Mouse (Mus musculus) spleen, adult 2 months (tissue): ENCODE data around the gene Cdk9. TPM values are rescaled to one million over a fixed set of nuclear protein-coding genes. Genes with fewer than 3 reads are reported as not detected.
A peak's percentile ranks its signal among the peaks of the same experiment; 100 is the strongest.

ENCODE experiments used
- DNase-seq, 2 experiments: peaks; one replicate each; pipeline versions ENCODE4 v3.0.0 to v3.0.0-alpha.2; 2012 to 2021; ENCODE audit warnings: low spot score in 2 of 2, low read depth in 1 of 2
- H3K27ac ChIP-seq: fragments of 200-500 bp; 2 replicates; pipeline ENCODE4 v1.5.1; 2012; ENCODE audit warnings: low read length, inconsistent platforms; ENCODE audit not compliant: insufficient read depth
- H3K27me3 ChIP-seq: fragments of 200-500 bp; 2 replicates; pipeline ENCODE4 v1.6.1; 2012; ENCODE audit warnings: mild to moderate bottlenecking, moderate library complexity, low read length, inconsistent platforms; ENCODE audit not compliant: control insufficient read depth, insufficient read depth
- H3K36me3 ChIP-seq: fragments of 200-500 bp; 2 replicates; pipeline ENCODE4 v1.6.1; 2012; ENCODE audit warnings: mild to moderate bottlenecking, low read length, inconsistent platforms; ENCODE audit not compliant: control insufficient read depth, insufficient read depth
- H3K4me1 ChIP-seq: fragments of 200-500 bp; 2 replicates; pipeline ENCODE4 v1.6.1; 2011; ENCODE audit warnings: inconsistent platforms; ENCODE audit not compliant: control insufficient read depth, insufficient read depth, insufficient read length
- H3K4me3 ChIP-seq: fragments of 200-500 bp; 2 replicates; pipeline ENCODE4 v1.5.1; 2011; ENCODE audit warnings: mild to moderate bottlenecking, inconsistent platforms; ENCODE audit not compliant: insufficient read depth, insufficient read length; ENCODE audit errors: extremely low read depth
- CTCF ChIP-seq: fragments of 200-500 bp; IDR thresholded peaks from 2 replicates; pipeline ENCODE4 v1.5.1; 2011; ENCODE audit warnings: mild to moderate bottlenecking, inconsistent platforms; ENCODE audit not compliant: insufficient read depth, insufficient read length, insufficient replicate concordance; ENCODE audit errors: extremely low read depth
- POLR2A ChIP-seq: fragments of 200-500 bp; IDR thresholded peaks from 2 replicates; pipeline ENCODE4 v1.6.1; 2011; ENCODE audit warnings: low read depth, low read length, inconsistent platforms
- WGBS: fragments of 180-500 bp; shearing (Covaris S2); methylation state at CpG from one replicate; pipeline ENCODE4 v1.1.7; 2018; 5-methylcytosine and 5-hydroxymethylcytosine counted together
- polyA plus RNA-seq: library from polyadenylated mRNA; depleted of rRNA; stranded (reverse); fragments of >200 nt; gene quantifications from 2 replicates; pipeline ENCODE4 v1.2.3, GENCODE M21; 2012

Cdk9 gene
- polyA plus RNA-seq, 1 experiment = 125 TPM

DNA sequence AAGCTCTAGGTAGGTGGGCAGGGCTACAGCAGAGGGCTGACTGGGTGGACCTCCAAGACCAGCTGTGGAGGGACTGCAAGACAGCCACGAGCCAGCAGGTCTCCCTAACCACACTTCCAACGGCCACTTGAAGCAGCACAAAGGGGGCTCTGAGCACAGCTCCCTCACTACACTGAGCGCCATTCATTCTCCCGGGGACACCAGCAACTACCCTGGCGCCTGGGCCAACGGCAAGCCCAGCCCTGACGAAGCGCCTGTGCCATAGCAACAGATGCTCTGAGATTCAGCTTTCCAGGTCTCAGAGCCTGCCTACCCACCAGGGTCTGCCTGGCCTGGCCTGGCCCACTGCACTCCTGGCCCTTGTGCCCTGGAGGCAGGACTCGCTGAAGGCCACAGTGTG, 5.9 kb upstream of the Cdk9 start:
- Histone ChIP-seq H3K36me3 (no peaks in the 10 kb centered on the region), H3K4me1 (peaks cover 41% of the 10 kb centered on the region; the same call in 1 of the 2 replicates), H3K4me3 (no peak overlapping the region), H3K27me3 (no peaks in the 10 kb centered on the region), H3K27ac (no peak overlapping the region)
- no peak for TF ChIP-seq POLR2A
- no peak for TF ChIP-seq CTCF
- WGBS = 57% methylated on average over 9 of the region's 9 CpGs
- no peak for DNase-seq

DNA sequence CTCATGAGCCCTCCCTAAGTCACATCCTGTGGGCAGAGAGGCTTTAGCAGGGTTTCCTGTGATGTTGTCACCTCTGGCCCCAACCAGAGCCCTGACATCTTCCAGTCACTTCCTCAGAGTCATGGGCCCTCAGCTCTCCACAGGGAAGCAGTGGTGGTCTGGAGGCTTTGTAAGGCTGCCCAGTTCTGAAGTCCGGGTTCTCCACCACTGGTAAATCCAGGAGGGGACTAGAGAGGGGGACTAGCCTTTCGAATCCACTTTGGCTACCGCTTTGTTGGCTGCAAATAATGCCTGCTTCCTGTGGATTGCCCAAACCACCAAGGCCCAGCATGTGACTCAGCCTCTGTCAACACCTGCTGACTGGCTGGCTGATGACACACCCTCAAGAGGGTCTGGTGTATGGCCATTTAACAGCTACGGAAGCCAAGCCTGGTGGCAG, 2.1 kb upstream of the Cdk9 start:
- DNase-seq = peak; percentile 58 to 82
- TF ChIP-seq POLR2A = no peak
- no peak for TF ChIP-seq CTCF
- H3K4me3 ChIP-seq = no peak overlapping the region
- peaks cover 44% of the 10 kb centered on the region; the same call in 1 of the 2 replicates for H3K4me1 ChIP-seq
- WGBS = 10% methylated on average over 4 of the region's 4 CpGs
- H3K27ac ChIP-seq = peak overlapping the region; percentile 97
- H3K27me3 ChIP-seq = no peaks in the 10 kb centered on the region
- H3K36me3 ChIP-seq = peaks cover 2% of the 10 kb centered on the region

DNA sequence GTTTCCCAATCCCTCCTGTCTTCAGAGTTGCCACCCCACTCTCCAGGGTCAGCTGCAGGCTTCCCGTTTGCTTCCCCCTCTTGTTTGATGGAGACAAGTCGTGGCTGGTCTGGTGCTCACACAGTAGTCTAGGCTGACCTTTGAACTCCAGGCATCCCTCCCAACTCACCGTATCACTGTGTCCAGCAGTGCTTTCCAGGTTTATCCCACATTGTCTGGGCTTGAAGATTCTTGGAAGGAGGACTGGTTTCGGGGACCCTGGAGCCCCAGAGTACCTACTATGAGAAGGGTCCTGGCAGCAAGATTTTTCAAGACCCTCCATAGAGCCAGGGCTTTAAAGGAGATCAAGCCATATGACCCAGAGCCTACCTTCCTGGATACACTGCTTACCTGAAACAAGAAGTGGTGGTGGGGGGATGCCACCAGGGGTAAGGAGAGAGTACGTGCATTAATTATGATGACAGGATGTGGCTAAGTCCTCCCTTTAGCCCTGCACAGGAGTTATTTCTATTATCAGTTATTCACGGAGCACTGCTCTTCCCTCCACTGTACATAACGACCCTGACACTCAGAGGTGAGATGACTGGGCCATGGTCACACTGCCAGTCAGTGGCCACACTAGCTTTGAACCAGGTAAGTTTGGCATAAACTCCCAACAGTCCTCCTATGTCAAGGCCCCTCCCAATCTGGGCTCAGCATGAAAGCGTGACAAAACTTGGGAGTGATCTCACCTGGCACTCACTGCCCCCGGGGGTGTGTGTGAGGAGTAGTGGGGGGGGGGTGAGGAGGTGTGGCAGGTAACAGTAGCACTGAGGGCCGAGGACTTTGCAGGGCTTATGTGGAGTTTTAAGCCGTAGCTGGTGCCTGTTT, 1.5 kb upstream of the Cdk9 start:
- TF ChIP-seq POLR2A (0 out of 2 replicates have a peak, but pooled peaks have one; percentile 1), CTCF (no peak)
- 28% methylated on average over 11 of the region's 11 CpGs for WGBS
- Histone ChIP-seq H3K27ac (peak overlapping the region; percentile 97), H3K4me3 (no peak overlapping the region), H3K4me1 (peaks cover 43% of the 10 kb centered on the region; the same call in 1 of the 2 replicates), H3K27me3 (no peaks in the 10 kb centered on the region), H3K36me3 (peaks cover 8% of the 10 kb centered on the region)
- DNase-seq = peak in 1 of 2 experiments; percentile 32

DNA sequence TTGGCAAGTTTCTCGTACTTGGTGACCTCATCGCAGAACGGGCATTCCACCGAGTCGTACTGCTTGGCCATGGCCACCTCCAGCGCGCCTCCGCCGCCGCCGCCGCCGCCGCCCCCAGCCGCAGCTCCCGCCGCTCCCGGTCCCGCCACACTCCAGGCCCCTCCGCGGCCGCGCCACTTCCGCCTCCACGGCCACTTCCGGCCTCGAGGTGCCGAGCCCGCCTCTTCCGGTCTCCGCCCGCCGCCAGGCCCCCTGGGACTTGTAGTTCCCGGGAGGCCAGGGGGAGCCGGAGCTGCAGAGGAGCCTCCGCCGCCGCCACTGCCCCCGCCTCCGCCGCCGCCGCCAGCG, 316 bp downstream of the Cdk9 start:
- Histone ChIP-seq H3K36me3 (peaks cover 19% of the 10 kb centered on the region), H3K4me1 (peaks cover 36% of the 10 kb centered on the region; the same call in 1 of the 2 replicates), H3K4me3 (peak overlapping the region; percentile 99), H3K27me3 (no peaks in the 10 kb centered on the region), H3K27ac (peak overlapping the region; percentile 84)
- peak; percentile 26; the same call in 1 of the 2 replicates for TF ChIP-seq POLR2A
- TF ChIP-seq CTCF = no peak
- under 1% methylated on average over 26 of the region's 44 CpGs for WGBS
- peak; percentile 84 to 93 for DNase-seq

DNA sequence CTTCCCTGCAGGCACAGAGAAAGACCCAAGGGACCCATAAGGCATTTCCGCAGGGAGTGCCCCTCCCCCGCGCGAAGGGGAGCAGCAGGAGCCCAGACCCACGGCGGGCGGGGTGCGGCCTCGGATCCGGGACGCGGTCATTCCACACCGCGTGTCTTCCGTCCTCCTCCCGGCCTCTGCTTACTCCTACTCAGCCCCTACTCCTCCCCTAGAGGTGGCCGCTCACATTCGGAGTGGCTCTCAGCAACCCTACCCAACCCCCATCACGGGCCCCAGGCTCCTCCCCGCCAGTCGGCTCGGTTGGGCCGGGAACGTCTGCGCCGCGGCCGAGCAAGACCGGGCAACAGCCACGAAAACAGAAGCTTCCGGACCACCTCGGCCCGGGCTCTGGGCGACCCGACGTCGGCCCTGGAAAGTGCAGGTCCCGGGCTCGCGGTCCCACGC, 746 bp downstream of the Cdk9 start:
- Histone ChIP-seq H3K4me3 (peak overlapping the region; percentile 99), H3K27ac (peak overlapping the region; percentile 84), H3K27me3 (no peaks in the 10 kb centered on the region), H3K36me3 (peaks cover 20% of the 10 kb centered on the region), H3K4me1 (peaks cover 36% of the 10 kb centered on the region; the same call in 1 of the 2 replicates)
- under 1% methylated on average over 41 of the region's 41 CpGs for WGBS
- peak in 1 of 2 experiments; percentile 62 for DNase-seq
- TF ChIP-seq CTCF = no peak
- no peak for TF ChIP-seq POLR2A

DNA sequence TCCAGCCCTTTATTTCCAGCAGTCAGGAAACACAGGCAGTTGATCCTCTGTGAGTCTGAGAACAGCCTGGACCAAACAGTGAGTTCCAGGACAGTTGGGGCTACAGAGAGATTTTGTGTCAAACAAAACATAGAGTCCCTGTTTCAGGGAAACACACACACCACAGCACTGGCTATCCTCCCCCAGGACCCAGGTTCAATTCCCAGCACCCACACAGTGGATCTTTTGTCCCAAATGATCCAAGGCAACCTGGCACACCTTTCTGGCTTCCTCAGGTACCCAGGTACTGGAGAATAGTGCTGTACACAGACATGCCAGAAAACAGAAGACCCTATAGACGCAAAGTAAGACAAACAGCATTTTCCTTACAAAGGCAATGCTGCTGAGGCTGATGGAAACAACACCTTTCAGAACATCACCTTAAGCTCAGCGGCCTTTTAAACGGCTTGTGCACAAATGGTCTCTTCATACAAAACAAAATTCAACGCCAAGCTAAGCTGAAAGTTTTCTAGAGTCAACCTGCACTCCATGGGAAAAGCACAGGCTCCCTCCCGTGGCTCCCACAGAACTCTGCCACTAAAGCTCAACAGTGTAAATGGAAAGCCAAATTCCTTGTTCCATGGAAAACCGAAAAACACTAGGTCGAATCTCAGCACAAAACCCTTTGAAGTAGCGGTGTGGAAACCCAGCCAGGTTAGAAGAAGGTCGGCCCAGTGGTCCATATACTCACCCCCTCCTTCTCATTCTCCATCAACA, 1.4 kb downstream of the Cdk9 start:
- Histone ChIP-seq H3K4me1 (peaks cover 36% of the 10 kb centered on the region; the same call in 1 of the 2 replicates), H3K27ac (peak overlapping the region; percentile 84), H3K27me3 (no peaks in the 10 kb centered on the region), H3K4me3 (peak overlapping the region; percentile 99), H3K36me3 (peaks cover 26% of the 10 kb centered on the region)
- no peak for TF ChIP-seq CTCF
- TF ChIP-seq POLR2A = no peak
- WGBS = 13% methylated on average over 9 of the region's 9 CpGs
- DNase-seq = no peak
